Mouse (Mus musculus) G1E (cell line): Measurements from ENCODE around the gene Zfp729b. TPM values are rescaled to one million over a fixed set of nuclear protein-coding genes. Genes with fewer than 3 reads are reported as not detected.
A peak's percentile ranks its signal among the peaks of the same experiment; 100 is the strongest.

ENCODE experiments used
- ATAC-seq: 2 replicates; pipeline ENCODE4 v1.8.0; 2016; ENCODE audit warnings: mild to moderate bottlenecking; ENCODE audit not compliant: insufficient number of reproducible peaks, poor library complexity, low FRiP score, severe bottlenecking; ENCODE audit errors: extremely low read depth
- DNase-seq: peaks from one replicate; pipeline ENCODE4 v3.0.0; 2012; ENCODE audit warnings: low spot score
- H3K27me3 ChIP-seq: 2 replicates; pipeline ENCODE4 v1.6.1; 2012; ENCODE audit warnings: mild to moderate bottlenecking, low read length, inconsistent platforms; ENCODE audit not compliant: insufficient read depth
- H3K36me3 ChIP-seq: replicated peaks from 2 replicates; pipeline ENCODE3; 2012; ENCODE audit warnings: mild to moderate bottlenecking, inconsistent platforms
- H3K4me1 ChIP-seq: 2 replicates; pipeline ENCODE4 v1.6.1; 2012; ENCODE audit warnings: low read depth, low read length, inconsistent platforms, mixed read lengths; ENCODE audit not compliant: insufficient read depth
- H3K4me3 ChIP-seq: 2 replicates; pipeline ENCODE4 v1.5.1; 2012; ENCODE audit warnings: low read depth, mild to moderate bottlenecking, inconsistent platforms, low read length, moderate library complexity, mixed read lengths
- H3K9me3 ChIP-seq: replicated peaks from 2 replicates; pipeline ENCODE4 v1.6.1; 2012; ENCODE audit warnings: inconsistent platforms
- CTCF ChIP-seq: IDR thresholded peaks from 2 replicates; pipeline ENCODE4 v1.5.1; 2012; ENCODE audit warnings: low read depth, low read length, inconsistent platforms, mixed read lengths
- GATA1 ChIP-seq: IDR thresholded peaks from 2 replicates; pipeline ENCODE4 v1.6.1; 2012; ENCODE audit warnings: borderline replicate concordance, low read length, inconsistent platforms, mixed read lengths
- GATA2 ChIP-seq: IDR thresholded peaks from 2 replicates; pipeline ENCODE4 v1.6.1; 2012; ENCODE audit warnings: low read depth, low read length, inconsistent platforms, borderline replicate concordance
- POLR2AphosphoS5 ChIP-seq: IDR thresholded peaks from 2 replicates; pipeline ENCODE4 v1.6.1; 2012; ENCODE audit warnings: low read depth, low read length, inconsistent platforms; ENCODE audit not compliant: insufficient replicate concordance
- TAL1 ChIP-seq: conservative IDR thresholded peaks from 2 replicates; pipeline ENCODE4 v1.6.1; 2012; ENCODE audit warnings: low read depth, low read length, inconsistent platforms, mixed read lengths
- polyA plus RNA-seq: library from polyadenylated mRNA; stranded (reverse); fragments of >175 nt; gene quantifications from 2 replicates; pipeline ENCODE4 v1.2.3, GENCODE M21; 2012
- total RNA-seq, 2 experiments: library from RNA; stranded (forward) in 1 of 2; stranded (reverse) in 1 of 2; fragments of 200-1000 nt in 1 of 2; fragments of >200 nt in 1 of 2; fragmentation: Nextera tagmentation in 1 of 2; gene quantifications; 2 replicates each; pipeline ENCODE4 v1.2.3; 2014 to 2017

The Zfp729b gene
- total RNA-seq (2014; fragmentation: Nextera tagmentation) = 21.3 and 21.7 TPM in 2 replicates
- 25.6 and 26.0 TPM in 2 replicates for total RNA-seq (2017)
- 0.40 and 0.65 TPM in 2 replicates for polyA plus RNA-seq

DNA sequence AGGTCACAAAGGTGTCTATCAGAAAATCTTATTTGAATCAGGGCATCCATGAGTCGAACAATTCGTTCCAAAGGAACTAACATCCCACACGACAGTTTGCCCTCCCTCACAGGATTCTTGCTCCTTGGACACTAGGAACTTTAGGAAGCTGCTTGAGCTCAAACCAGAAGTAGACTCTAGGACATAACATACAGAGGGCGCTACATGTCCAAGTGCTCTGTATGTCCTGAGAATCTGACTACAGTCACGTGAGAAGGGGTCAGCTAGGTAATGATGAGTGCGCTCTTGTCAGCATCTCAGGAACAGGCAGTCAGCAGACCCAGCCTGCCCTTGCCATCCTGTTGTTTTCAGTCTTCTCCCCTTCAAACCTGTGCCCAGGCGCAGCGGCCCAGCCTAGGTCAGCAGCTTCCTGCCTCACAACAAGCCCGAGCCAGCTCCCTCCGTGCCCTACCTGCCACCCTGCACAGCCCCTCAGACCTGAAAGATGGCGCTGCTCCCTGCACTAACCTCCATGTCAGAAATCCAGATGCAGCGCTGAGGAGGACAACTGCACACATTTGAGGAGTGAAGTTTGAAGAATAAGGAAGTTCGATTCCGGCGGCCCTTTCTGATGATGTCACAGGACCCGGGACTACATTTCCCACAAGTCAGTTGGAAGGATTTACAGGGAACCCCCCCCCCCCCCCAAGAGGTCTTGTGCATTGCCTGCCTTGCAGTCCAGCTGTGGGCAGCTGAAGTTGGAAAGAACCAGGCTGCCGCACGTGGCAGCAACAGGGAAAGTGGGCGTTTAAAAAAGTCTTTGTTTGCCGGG lies at the start of gene Zfp729b:
Gene Zfp729b (minus strand): TSS at position 642 of the 811 bp plus-strand sequence.
- peak; percentile 3 for DNase-seq

GRCm38 (mm10) chr13:67652496-67652895 lies 43.0 kb upstream of the Zfp729b start:
- TF ChIP-seq POLR2AphosphoS5 = no peak
- TF ChIP-seq TAL1 = no peak
- no peak for TF ChIP-seq GATA2
- no peak for TF ChIP-seq CTCF
- TF ChIP-seq GATA1 = no peak
- Histone ChIP-seq H3K4me1 (no peaks in the 10 kb centered on the region), H3K4me3 (no peak overlapping the region), H3K9me3 (no peaks in the 10 kb centered on the region), H3K27me3 (no peaks in the 10 kb centered on the region), H3K36me3 (no peaks in the 10 kb centered on the region)
- ATAC-seq = no peak
- no peak for DNase-seq

More for the DNA sequence above, at the start of gene Zfp729b:
- H3K4me1 ChIP-seq = no peaks in the 10 kb centered on the region
- ATAC-seq = peak; percentile 80
- H3K36me3 ChIP-seq = no peaks in the 10 kb centered on the region
- H3K4me3 ChIP-seq = peak within 1 kb of the TSS; percentile 69
- peaks cover 2% of the 10 kb centered on the region; the same call in 1 of the 2 replicates for H3K9me3 ChIP-seq
- TF ChIP-seq CTCF = no peak
- TF ChIP-seq GATA2 = no peak
- no peak for TF ChIP-seq TAL1
- no peak for TF ChIP-seq POLR2AphosphoS5
- H3K27me3 ChIP-seq = no peaks in the 10 kb centered on the region

DNA sequence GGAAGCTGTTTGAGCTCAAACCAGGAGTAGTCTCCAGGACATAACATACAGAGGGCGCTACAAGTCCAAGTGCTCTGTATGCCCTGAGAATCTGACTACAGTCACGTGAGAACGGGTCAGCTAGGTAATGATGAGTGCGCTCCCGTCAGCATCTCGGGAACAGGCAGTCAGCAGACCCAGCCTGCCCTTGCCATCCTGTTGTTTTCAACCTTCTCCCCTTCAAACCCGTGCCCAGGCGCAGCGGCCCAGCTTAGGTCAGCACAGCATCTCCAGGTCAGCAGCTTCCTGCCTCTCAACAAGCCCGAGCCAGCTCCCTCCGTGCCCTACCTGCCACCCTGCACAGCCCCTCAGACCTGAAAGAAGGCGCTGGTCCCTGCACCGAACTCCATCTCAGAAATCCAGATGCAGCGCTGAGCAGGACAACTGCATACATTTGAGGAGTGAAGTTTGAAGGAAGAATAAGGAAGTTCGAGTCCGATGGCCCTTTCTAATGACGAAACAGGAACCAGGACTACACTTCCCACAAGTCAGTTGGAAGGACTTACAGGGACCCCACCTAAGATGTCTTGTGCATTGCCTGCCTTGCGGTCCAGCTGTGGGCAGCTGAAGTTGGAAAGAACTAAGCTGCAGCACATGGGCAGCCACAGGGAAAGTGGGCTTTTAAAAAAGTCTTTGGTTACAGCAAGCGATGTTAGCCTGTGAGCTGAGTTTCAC lies 27.9 kb upstream of the Zfp729b start, which contains the start of the genes Gm49345 and Zfp729a:
Gene Gm49345 (minus strand): TSS at position 476 of the 714 bp plus-strand sequence.
Gene Zfp729a (minus strand): TSS at position 498 of the 714 bp plus-strand sequence.
- DNase-seq (peak; percentile 45), ATAC-seq (peak; percentile 98)
- H3K36me3 ChIP-seq = peaks cover 3% of the 10 kb centered on the region
- H3K27me3 ChIP-seq = no peaks in the 10 kb centered on the region
- peaks cover 2% of the 10 kb centered on the region; the same call in 1 of the 2 replicates for H3K4me1 ChIP-seq
- TF ChIP-seq GATA1 (no peak), TAL1 (no peak), POLR2AphosphoS5 (no peak), CTCF (no peak), GATA2 (no peak)
- peak within 1 kb of the TSS; percentile 74 for H3K4me3 ChIP-seq
- no peaks in the 10 kb centered on the region for H3K9me3 ChIP-seq

DNA sequence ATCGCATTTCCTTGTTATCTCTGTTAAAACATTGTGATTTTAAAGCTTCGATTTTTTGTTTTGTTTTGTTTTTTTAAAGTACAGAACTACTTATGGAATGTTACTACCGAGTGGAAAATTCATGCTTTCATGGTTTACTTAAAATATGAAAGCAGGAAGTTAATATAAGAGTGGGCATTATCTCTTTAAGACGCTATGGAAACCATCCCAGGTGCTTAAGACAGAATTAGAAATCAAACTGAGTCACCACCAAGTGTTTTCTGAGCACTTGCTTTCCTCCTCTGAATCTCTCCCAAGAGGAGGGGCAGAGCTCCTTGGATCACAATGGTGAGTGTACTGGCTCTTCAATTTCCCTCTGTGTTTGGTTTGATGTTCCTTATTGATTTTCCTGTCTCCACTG lies 601 bp upstream of the Zfp729b start:
- Histone ChIP-seq H3K4me1 (no peaks in the 10 kb centered on the region), H3K36me3 (no peaks in the 10 kb centered on the region), H3K4me3 (no peak overlapping the region), H3K9me3 (peaks cover 2% of the 10 kb centered on the region; the same call in 1 of the 2 replicates), H3K27me3 (no peaks in the 10 kb centered on the region)
- DNase-seq (no peak), ATAC-seq (no peak; the same call in 1 of the 2 replicates)
- TF ChIP-seq POLR2AphosphoS5 (no peak), GATA1 (no peak), GATA2 (no peak), CTCF (no peak), TAL1 (no peak)

DNA sequence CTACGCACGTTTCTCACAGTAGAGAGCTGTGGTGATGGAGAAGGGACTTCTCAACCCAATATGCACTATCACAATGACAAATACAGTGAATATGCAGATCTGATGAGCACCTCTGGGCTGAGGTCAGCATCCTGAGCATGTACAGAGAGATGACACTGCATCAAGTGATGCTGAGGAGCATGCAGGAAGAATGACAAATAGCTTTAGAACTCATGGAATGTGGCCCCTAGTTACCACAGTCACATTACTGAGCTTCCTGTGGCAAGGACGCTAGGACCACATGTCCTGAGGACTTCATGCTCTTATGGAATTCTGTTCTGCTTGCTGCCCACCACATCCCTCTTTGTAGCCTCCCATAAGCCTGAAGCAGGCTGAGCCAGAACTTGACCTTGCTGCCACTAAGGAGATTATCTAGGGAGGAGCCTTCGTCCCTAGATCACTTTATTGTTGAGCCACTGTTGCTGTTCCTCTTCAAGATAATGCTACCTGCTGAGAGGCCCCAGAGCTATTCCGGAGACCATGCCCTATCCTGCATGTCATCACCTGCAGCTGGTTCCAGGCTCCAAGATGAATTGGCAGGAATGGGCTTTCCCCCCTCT lies 36.8 kb downstream of the Zfp729b start:
- no peak for DNase-seq
- Histone ChIP-seq H3K27me3 (no peaks in the 10 kb centered on the region), H3K9me3 (no peaks in the 10 kb centered on the region), H3K4me1 (no peaks in the 10 kb centered on the region), H3K36me3 (no peaks in the 10 kb centered on the region), H3K4me3 (no peak overlapping the region)
- no peak for ATAC-seq
- TF ChIP-seq POLR2AphosphoS5 (no peak), GATA1 (no peak), CTCF (no peak), TAL1 (no peak), GATA2 (no peak)
